Mouse (Mus musculus): Measurements from ENCODE around the gene E2f6.

Gene E2f6

GRCm38 (mm10) chr12:16800959-16801315, 9.8 kb upstream of the E2f6 start:
- DNase-seq = no peak

- no peak for DNase-seq
These were observed 7.4 kb upstream of the E2f6 start for GRCm38 (mm10) chr12:16803237-16803955.

DNA sequence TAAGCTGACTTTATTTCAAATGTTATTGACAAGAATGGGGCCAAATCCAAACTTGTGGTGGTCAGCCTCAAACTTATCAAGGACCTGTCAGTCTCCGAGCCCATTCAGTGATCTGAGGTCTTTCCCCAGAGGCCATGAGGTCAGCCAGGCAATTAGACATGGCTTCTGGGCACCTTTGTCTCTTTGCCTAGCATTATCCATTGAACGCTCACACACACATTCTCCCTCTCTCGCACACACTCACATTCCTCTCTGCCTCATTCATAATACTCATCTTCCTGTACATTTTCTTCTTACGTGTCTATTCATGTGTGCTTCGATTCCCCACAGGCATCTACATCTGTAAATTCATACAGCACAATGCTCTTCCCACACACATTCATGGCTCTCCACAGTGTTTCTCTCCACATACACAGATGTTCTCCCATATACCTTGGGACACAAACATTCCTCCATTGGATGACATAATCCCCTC, 6.8 kb upstream of the E2f6 start:
- DNase-seq = no peak

GRCm38 (mm10) chr12:16805511-16805910, 5.3 kb upstream of the E2f6 start:
- peak; percentile 87 for DNase-seq

- DNase-seq = no peak
These were observed 2.7 kb upstream of the E2f6 start for GRCm38 (mm10) chr12:16808045-16808444.

DNA sequence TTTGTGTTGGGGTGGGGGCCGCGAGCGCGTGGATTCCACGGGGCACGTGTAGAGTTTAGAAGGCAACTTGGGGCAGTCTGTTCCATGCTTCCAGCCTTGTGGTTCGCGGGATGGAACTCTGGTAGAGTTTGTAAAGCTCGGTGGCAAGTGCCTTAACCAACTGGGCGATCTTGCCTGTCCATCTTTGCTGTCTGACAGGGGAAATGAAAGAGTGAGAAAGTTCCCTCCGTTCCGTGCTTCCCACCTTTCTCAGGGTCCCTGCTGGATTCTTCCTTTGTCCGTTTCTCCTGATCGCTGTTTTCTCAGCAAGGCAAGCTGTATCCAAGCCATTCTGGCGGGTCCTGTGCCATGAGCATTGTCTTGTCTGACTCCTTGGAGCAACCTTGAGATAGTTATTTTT, 714 bp downstream of the E2f6 start:
- no peak for DNase-seq

- peak; percentile 1 for DNase-seq
These were observed 6.4 kb downstream of the E2f6 start for GRCm38 (mm10) chr12:16817147-16817546.

- no peak for DNase-seq
These were observed 7.8 kb downstream of the E2f6 start for GRCm38 (mm10) chr12:16818513-16818912.

- no peak for DNase-seq
These were observed 10.0 kb downstream of the E2f6 start for GRCm38 (mm10) chr12:16820761-16821160.

- no peak for DNase-seq
These were observed 11.5 kb downstream of the E2f6 start for GRCm38 (mm10) chr12:16822181-16822734.

GRCm38 (mm10) chr12:16823701-16824100, 12.9 kb downstream of the E2f6 start:
- DNase-seq = no peak

GRCm38 (mm10) chr12:16828505-16828904, 17.7 kb downstream of the E2f6 start:
- no peak for DNase-seq

DNA sequence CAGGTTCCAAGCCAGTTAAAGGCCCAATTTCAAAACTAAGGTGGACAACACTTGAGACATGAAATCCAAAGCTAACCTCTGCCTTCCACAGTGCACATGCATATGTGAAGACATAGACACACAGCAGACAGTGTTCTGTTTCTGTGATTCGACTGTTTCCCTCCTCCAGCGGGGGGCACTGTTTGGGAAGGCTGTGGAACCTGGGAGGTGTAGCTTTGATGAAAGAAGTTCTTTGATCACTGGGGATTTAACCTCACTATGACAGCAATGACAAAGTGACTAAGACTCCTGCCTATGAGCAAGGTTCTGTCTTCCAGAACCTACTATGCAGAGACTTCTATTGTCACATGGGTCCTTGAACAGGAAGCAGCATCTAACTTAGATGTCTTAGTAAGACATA, 19.0 kb downstream of the E2f6 start:
- no peak for DNase-seq

DNA sequence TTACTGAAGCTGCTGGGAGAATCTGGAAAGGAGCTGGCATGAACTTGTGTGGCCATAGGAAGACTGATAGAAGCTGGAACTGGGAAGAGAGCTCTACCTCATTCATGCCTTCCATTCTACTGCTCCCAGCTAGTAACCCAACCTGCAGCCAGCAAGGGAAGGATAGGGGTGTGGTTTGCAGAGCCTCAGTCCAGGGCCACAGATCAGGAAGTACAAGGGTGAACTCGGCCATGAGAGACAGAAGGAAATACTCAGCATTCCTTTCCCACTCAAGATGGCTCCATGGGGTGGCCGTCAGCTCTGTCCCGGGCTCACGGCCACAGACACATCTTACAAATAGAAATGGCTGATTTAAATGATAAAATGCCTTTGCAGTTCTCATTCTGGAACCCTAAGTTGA, 20.3 kb downstream of the E2f6 start:
- DNase-seq = no peak

- DNase-seq = no peak
These were observed 23.9 kb downstream of the E2f6 start for GRCm38 (mm10) chr12:16834701-16835100.

DNA sequence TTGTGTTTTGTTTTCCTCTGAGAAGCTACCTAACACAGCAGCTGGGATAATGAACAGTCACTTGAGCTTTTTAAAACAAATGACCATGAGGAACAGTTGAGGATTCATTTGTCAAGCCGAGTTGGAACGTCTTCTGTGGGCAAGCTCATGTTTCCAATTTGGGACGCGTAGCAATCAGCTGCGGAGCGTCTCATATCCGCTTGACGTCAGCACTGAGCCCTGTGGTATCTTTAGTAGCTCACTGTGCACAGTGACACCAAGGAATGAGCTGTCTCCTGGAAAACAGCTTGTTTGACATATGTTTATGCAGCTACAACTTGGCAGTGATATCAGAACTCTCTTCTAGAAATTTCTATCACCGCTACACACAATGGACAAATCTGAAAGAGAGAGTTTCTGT, 25.4 kb downstream of the E2f6 start:
- DNase-seq = peak; percentile 92

DNA sequence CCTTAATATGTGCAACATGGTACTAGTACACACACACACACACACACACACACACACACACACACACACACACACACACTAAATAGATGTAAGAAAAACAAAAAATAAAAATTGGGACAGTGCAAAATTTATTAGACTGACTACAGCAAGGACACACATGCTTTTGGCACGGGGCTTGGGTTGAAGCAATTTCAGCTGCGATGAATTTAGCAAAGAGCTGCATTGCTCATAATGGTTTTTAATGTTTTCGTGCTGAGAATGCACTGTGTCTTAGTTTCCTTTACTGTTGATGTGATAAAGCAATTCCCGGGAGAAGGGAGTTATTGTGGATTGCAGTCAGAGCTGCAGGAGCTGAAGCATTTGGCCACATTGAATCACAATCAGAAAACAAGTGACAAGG, 27.0 kb downstream of the E2f6 start:
- DNase-seq = no peak

- DNase-seq = no peak
These were observed 30.3 kb downstream of the E2f6 start for GRCm38 (mm10) chr12:16840842-16841782.

- DNase-seq = no peak
These were observed 34.1 kb downstream of the E2f6 start for GRCm38 (mm10) chr12:16844623-16845592.

- no peak for DNase-seq
These were observed 36.5 kb downstream of the E2f6 start for GRCm38 (mm10) chr12:16847204-16847792.

GRCm38 (mm10) chr12:16848501-16848900, 37.7 kb downstream of the E2f6 start:
- DNase-seq = no peak

DNA sequence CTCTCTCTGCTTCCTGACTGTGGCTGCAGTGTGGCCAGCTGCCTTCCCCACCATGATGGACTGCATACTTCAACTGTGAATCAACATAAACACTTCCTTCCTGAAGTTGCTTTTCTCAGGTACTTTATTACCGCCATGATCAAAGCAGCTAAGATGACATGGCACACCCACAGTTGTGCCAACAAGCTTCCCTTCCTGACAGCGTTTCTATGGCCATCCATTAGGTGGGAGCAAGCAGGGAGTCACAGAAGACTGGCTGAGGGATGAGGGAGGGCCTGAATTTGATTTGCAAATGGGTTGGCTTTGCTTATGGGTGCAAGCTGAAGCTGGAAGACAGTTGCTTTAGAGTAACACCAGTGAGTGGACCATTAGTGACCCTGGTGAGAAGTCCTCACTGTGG, 39.1 kb downstream of the E2f6 start:
- no peak for DNase-seq

Data from cerebellum, adult 9-10 months (tissue).